Mouse (Mus musculus) heart, embryonic 10.5 days (tissue): ENCODE measurements around the gene Angptl2. TPM values are rescaled to one million over a fixed set of nuclear protein-coding genes. Genes with fewer than 3 reads are reported as not detected.
A peak's percentile ranks its signal among the peaks of the same experiment; 100 is the strongest.

ENCODE experiments used
- DNase-seq: peaks from one replicate; pipeline ENCODE4 v3.0.0-alpha.2; 2017; ENCODE audit warnings: low spot score
- H3K27ac ChIP-seq: fragments of 300-500 bp; sonication (generic); 2 replicates; pipeline ENCODE4 v1.5.1; 2016; ENCODE audit warnings: mild to moderate bottlenecking
- H3K27me3 ChIP-seq: fragments of 300-500 bp; sonication (generic); 2 replicates; pipeline ENCODE4 v1.6.1; 2016; ENCODE audit warnings: mild to moderate bottlenecking; ENCODE audit not compliant: poor library complexity, insufficient read depth, severe bottlenecking
- H3K36me3 ChIP-seq: fragments of 300-500 bp; sonication (generic); 2 replicates; pipeline ENCODE4 v1.6.1; 2016; ENCODE audit warnings: mild to moderate bottlenecking, moderate library complexity
- H3K4me1 ChIP-seq: fragments of 300-500 bp; sonication (generic); 2 replicates; pipeline ENCODE4 v1.6.1; 2016; ENCODE audit warnings: mild to moderate bottlenecking
- H3K4me3 ChIP-seq: fragments of 300-500 bp; sonication (generic); 2 replicates; pipeline ENCODE4 v1.5.1; 2016; ENCODE audit warnings: mild to moderate bottlenecking, moderate library complexity
- H3K9me3 ChIP-seq: fragments of 300-500 bp; sonication (generic); 2 replicates; pipeline ENCODE4 v1.6.1; 2016; ENCODE audit warnings: mild to moderate bottlenecking, moderate library complexity
- WGBS: fragments of 180-500 bp; shearing (Covaris S2); methylation state at CpG from one replicate; pipeline ENCODE4 v1.1.7; 2016; 5-methylcytosine and 5-hydroxymethylcytosine counted together
- polyA plus RNA-seq: library from polyadenylated mRNA; unstranded; fragments of >200 nt; fragmentation: Nextera tagmentation; extraction: Ambion mirVana; gene quantifications from 2 replicates; pipeline ENCODE4 v1.2.1, GENCODE M21; 2016

Angptl2 gene
- polyA plus RNA-seq, 1 experiment from 2014 or later: 40.4 TPM

GRCm38 (mm10) chr2:33269132-33269493 is 53.2 kb downstream of the Angptl2 start:
- Histone ChIP-seq H3K36me3 (no peaks in the 10 kb centered on the region), H3K4me1 (peaks cover 62% of the 10 kb centered on the region), H3K9me3 (no peaks in the 10 kb centered on the region), H3K27me3 (no peaks in the 10 kb centered on the region), H3K27ac (peak overlapping the region; percentile 85), H3K4me3 (no peak overlapping the region)
- 77% methylated on average over 2 of the region's 2 CpGs for WGBS
- no peak for DNase-seq

GRCm38 (mm10) chr2:33270569-33270968 is 54.7 kb downstream of the Angptl2 start:
- no peak overlapping the region for H3K4me3 ChIP-seq
- 84% methylated on average over 2 of the region's 2 CpGs for WGBS
- H3K36me3 ChIP-seq: no peaks in the 10 kb centered on the region
- no peak for DNase-seq
- no peak overlapping the region for H3K27ac ChIP-seq
- H3K9me3 ChIP-seq: no peaks in the 10 kb centered on the region
- H3K27me3 ChIP-seq: no peaks in the 10 kb centered on the region
- peaks cover 63% of the 10 kb centered on the region for H3K4me1 ChIP-seq

- Histone ChIP-seq H3K27me3 (no peaks in the 10 kb centered on the region), H3K27ac (0 out of 2 replicates have a peak overlapping the region, but pooled peaks have one; percentile 24), H3K4me3 (no peak overlapping the region), H3K4me1 (peaks cover 55% of the 10 kb centered on the region), H3K9me3 (no peaks in the 10 kb centered on the region), H3K36me3 (no peaks in the 10 kb centered on the region)
- WGBS: 68% methylated on average over 1 of the region's 1 CpGs
- no peak for DNase-seq
Measured at GRCm38 (mm10) chr2:33271511-33271910, 55.6 kb downstream of the Angptl2 start.

GRCm38 (mm10) chr2:33272665-33273439 is 57.0 kb downstream of the Angptl2 start:
- H3K36me3 ChIP-seq: no peaks in the 10 kb centered on the region
- no peaks in the 10 kb centered on the region for H3K9me3 ChIP-seq
- no peak overlapping the region for H3K27ac ChIP-seq
- no peak overlapping the region for H3K4me3 ChIP-seq
- WGBS: 73% methylated on average over 4 of the region's 4 CpGs
- DNase-seq: no peak
- H3K4me1 ChIP-seq: peaks cover 43% of the 10 kb centered on the region
- no peaks in the 10 kb centered on the region for H3K27me3 ChIP-seq

- H3K9me3 ChIP-seq: no peaks in the 10 kb centered on the region
- 86% methylated on average over 12 of the region's 12 CpGs for WGBS
- no peak overlapping the region for H3K4me3 ChIP-seq
- no peaks in the 10 kb centered on the region for H3K27me3 ChIP-seq
- no peak for DNase-seq
- peak overlapping the region; percentile 32 for H3K27ac ChIP-seq
- H3K4me1 ChIP-seq: peaks cover 25% of the 10 kb centered on the region
- H3K36me3 ChIP-seq: no peaks in the 10 kb centered on the region
Measured at GRCm38 (mm10) chr2:33274719-33275490, 59.0 kb downstream of the Angptl2 start.

GRCm38 (mm10) chr2:33279758-33280157 is 63.9 kb downstream of the Angptl2 start:
- no peak overlapping the region for H3K27ac ChIP-seq
- no peak overlapping the region for H3K4me3 ChIP-seq
- H3K27me3 ChIP-seq: no peaks in the 10 kb centered on the region
- peaks cover 15% of the 10 kb centered on the region for H3K4me1 ChIP-seq
- 94% methylated on average over 10 of the region's 10 CpGs for WGBS
- peaks cover 4% of the 10 kb centered on the region; the same call in 1 of the 2 replicates for H3K36me3 ChIP-seq
- no peaks in the 10 kb centered on the region for H3K9me3 ChIP-seq
- DNase-seq: no peak

GRCm38 (mm10) chr2:33280525-33280924 is 64.7 kb downstream of the Angptl2 start:
- Histone ChIP-seq H3K9me3 (no peaks in the 10 kb centered on the region), H3K4me1 (peaks cover 13% of the 10 kb centered on the region), H3K4me3 (no peak overlapping the region), H3K27ac (no peak overlapping the region), H3K36me3 (peaks cover 4% of the 10 kb centered on the region; the same call in 1 of the 2 replicates), H3K27me3 (no peaks in the 10 kb centered on the region)
- DNase-seq: no peak
- 86% methylated on average over 2 of the region's 2 CpGs for WGBS

- DNase-seq: no peak
- Histone ChIP-seq H3K4me3 (no peak overlapping the region), H3K36me3 (peaks cover 4% of the 10 kb centered on the region; the same call in 1 of the 2 replicates), H3K4me1 (peaks cover 13% of the 10 kb centered on the region), H3K9me3 (no peaks in the 10 kb centered on the region), H3K27ac (no peak overlapping the region), H3K27me3 (no peaks in the 10 kb centered on the region)
- WGBS: 83% methylated on average over 5 of the region's 5 CpGs
Measured at GRCm38 (mm10) chr2:33281807-33282206, 65.9 kb downstream of the Angptl2 start.

- Histone ChIP-seq H3K4me1 (peaks cover 13% of the 10 kb centered on the region), H3K27me3 (no peaks in the 10 kb centered on the region), H3K27ac (no peak overlapping the region), H3K36me3 (peaks cover 9% of the 10 kb centered on the region; the same call in 1 of the 2 replicates), H3K9me3 (no peaks in the 10 kb centered on the region), H3K4me3 (no peak overlapping the region)
- no peak for DNase-seq
- WGBS: 67% methylated on average over 4 of the region's 4 CpGs
Measured at GRCm38 (mm10) chr2:33282877-33283276, 67.0 kb downstream of the Angptl2 start.

- 80% methylated on average over 2 of the region's 2 CpGs for WGBS
- no peak overlapping the region for H3K27ac ChIP-seq
- H3K4me3 ChIP-seq: no peak overlapping the region
Measured at GRCm38 (mm10) chr2:33283674-33284073, 67.8 kb downstream of the Angptl2 start.

GRCm38 (mm10) chr2:33288837-33289236 is 73.0 kb downstream of the Angptl2 start:
- DNase-seq: no peak
- no peak overlapping the region for H3K27ac ChIP-seq
- no peak overlapping the region for H3K4me3 ChIP-seq
- H3K27me3 ChIP-seq: no peaks in the 10 kb centered on the region
- peaks cover 27% of the 10 kb centered on the region for H3K4me1 ChIP-seq
- 84% methylated on average over 5 of the region's 5 CpGs for WGBS
- peaks cover 14% of the 10 kb centered on the region; the same call in 1 of the 2 replicates for H3K36me3 ChIP-seq
- no peaks in the 10 kb centered on the region for H3K9me3 ChIP-seq

More at GRCm38 (mm10) chr2:33283674-33284073, 67.8 kb downstream of the Angptl2 start:
- H3K36me3 ChIP-seq: peaks cover 14% of the 10 kb centered on the region; the same call in 1 of the 2 replicates
- DNase-seq: no peak
- H3K4me1 ChIP-seq: peaks cover 13% of the 10 kb centered on the region
- H3K27me3 ChIP-seq: no peaks in the 10 kb centered on the region
- no peaks in the 10 kb centered on the region for H3K9me3 ChIP-seq

GRCm38 (mm10) chr2:33290491-33290890 is 74.6 kb downstream of the Angptl2 start:
- Histone ChIP-seq H3K4me1 (peaks cover 24% of the 10 kb centered on the region), H3K4me3 (no peak overlapping the region), H3K9me3 (no peaks in the 10 kb centered on the region), H3K27me3 (no peaks in the 10 kb centered on the region), H3K27ac (peak overlapping the region; percentile 16; the same call in 1 of the 2 replicates), H3K36me3 (peaks cover 10% of the 10 kb centered on the region; the same call in 1 of the 2 replicates)
- WGBS: 85% methylated on average over 8 of the region's 8 CpGs
- no peak for DNase-seq

- H3K36me3 ChIP-seq: peaks cover 15% of the 10 kb centered on the region; the same call in 1 of the 2 replicates
- WGBS: 71% methylated on average over 2 of the region's 2 CpGs
- H3K27me3 ChIP-seq: no peaks in the 10 kb centered on the region
- no peak for DNase-seq
- H3K4me1 ChIP-seq: peaks cover 24% of the 10 kb centered on the region
- H3K27ac ChIP-seq: no peak overlapping the region
- no peaks in the 10 kb centered on the region for H3K9me3 ChIP-seq
- H3K4me3 ChIP-seq: no peak overlapping the region
Measured at GRCm38 (mm10) chr2:33292057-33292456, 76.2 kb downstream of the Angptl2 start.
